Mouse (Mus musculus): Measurements from ENCODE around the gene Dnaic1. TPM values are rescaled to one million over a fixed set of nuclear protein-coding genes. Genes with fewer than 3 reads are reported as not detected.
"Not testable (repeated sequence)": the region's sequence is repeated elsewhere in the genome, so short reads cannot be mapped to it uniquely, and the experiment has no call there.

Gene Dnaic1
- polyA plus RNA-seq, 2 experiments from 2014 or later = not detected

DNA sequence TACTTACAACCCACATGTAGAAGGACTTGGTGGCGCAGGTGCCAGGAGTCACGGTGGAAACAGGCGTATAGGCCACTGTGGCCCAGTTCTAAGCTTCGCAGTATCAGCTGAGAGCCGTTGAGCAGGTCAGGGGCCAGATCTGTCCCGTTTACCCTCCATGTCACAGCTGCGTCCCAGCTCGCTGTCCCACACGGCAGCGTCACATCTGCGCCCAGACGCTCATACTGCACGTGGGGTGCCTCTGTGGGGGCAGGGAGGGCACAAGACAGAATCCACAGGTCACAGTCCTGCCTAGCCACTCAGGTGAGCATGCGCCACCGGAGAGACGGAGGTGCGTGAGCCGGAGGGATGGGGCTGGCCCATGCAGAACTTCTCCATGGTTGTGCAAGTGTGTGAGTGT is 101.3 kb downstream of the Dnaic1 start:
- ATAC-seq = no peak

DNA sequence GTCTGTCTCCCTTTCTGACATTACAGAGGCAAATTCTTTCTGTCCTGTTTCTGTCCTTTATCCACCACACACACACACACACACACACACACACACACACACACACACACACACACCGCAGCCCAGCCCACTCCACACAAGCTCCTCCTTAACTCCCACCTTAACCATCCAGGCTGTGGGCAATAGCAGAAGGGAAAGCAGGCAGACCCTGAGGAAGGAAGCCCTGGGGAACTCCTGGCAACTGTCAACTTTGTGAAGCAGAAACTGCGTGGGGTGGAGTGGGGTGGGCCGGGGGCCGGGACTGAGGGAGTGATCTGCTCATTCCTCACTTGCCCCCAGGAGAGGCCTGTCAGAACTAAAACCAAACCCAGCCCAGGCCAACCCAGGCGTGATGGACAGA is 101.9 kb downstream of the Dnaic1 start:
- no peak for ATAC-seq

DNA sequence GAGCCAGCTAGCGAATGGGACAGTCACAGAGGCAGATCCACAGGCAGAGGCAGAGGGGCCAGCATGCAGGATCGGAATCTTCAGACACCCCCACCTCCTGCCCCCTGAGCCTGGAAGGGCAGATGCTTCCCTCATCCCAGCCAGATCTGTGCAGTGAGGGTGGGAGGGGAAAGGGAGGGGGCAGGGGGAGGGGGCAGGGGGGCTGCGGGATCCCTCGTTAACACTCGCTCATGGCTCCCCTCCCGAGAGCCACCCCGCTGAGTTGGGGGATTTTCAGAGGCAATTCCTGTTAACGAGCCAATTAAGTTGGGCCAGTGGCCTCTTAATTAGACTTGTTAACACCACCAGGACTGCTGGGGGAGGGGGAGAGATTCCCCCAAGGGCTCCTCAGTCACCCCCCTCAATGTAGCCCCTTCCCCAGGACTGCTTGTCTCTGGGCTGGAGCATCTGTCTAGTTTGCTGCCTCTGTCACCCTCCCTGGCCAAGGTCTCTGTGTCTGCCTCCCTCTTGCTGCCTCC is 102.4 kb downstream of the Dnaic1 start:
- ATAC-seq = no peak

DNA sequence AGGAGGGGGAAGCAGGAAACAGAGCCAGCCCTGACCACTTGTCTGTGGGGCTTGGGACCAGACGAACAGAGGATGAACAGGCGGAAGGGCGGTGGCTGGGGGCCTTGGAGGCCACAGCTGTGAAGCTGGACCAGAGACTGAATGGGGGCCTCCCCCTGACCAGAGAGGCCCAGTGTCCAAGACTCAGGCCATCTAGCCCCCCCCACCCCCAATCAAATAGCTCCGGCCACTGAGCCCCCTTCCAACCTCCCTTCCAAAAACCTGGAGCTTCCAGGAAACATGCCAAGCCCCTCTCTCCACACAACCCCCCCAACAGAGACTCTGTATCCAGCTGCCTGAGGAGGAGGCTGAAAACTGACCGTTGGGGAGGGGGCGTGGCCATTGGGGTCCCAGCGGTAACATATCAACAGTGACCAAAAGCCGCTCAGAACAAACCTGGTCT is 103.0 kb downstream of the Dnaic1 start:
- ATAC-seq = no peak

DNA sequence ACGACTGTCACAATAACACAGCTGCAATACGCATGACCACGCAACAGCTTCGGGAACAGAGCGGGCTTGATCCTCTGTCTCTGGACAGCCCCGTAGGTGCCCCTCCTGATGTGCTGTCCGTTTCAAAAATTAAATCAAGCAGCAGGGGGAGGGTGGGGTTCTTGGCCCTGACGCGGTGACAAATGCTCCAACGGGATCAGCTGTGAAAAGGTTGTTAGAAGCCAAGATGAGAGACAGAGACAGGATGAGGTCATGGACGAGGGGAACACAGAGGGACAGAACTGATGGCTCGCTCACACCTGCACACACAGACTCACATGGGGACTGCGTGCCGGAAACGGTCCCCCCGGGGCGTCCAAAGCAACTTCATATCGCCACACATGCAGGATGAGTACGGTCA is 103.6 kb downstream of the Dnaic1 start:
- no peak for ATAC-seq

DNA sequence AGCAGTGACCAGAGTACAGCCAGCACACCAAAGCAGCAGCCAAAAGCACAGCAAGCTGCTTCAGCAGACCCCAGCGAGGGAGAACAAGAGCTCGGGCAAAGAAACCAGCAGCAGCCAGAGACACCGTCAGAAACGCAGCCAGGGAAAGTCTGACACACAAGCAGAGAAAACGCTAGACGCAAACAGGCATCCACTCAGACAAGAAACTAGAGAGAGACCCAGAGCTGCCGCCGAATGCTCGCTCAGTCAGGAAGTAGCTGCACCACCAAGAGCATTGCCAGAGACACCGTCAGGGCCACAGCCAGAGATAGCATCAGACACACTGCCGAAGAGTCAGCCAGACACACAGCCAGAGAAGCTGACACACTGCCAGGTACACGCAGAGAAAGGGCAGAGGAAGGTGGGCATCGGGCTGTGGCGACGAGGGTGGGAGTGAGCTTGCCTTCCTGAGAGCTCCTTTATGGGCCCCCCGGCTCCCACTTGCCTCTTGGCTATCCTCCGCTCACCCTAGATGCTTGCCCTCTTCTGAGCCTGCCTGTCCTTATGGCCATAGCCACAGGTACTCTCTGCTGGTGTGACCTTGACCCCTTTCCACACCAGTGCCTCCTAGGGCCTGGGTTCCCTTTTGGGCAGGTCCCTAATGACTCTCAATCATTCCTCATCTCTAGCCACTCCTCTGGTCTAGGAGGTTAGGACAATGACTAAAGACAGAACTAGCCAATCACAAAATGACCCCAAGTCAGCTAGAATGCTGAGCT is 106.9 kb downstream of the Dnaic1 start:
- no peak for ATAC-seq

DNA sequence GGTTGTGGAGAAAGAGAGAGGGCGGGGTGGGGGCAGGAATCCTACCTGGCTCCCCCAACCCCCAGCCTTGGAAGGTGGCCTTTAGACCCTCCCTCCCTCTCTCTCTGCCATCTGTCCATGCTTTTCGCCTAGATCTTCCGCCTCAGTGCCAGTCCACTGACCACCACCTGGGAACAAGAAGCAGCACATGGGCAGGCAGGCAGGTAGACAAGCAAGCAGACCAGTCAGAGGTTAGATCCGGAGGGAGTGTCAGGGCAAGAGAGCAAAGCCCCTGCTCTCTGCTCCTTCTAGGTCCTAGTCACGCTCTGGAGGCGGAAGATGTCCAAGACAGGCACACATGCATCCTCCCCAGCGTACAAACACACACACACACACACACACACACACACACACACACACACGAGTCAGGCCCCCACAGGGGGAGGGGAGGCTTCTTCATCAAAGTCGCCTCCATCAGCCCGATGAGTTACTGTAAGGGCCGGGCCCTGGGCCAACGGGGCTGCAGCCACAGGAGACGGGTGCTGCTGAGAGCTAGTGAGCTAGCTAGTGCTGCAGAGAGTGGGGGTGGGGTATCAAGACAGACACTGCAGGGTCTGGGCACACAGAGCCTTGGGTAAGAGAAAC is 107.5 kb downstream of the Dnaic1 start:
- no peak for ATAC-seq

DNA sequence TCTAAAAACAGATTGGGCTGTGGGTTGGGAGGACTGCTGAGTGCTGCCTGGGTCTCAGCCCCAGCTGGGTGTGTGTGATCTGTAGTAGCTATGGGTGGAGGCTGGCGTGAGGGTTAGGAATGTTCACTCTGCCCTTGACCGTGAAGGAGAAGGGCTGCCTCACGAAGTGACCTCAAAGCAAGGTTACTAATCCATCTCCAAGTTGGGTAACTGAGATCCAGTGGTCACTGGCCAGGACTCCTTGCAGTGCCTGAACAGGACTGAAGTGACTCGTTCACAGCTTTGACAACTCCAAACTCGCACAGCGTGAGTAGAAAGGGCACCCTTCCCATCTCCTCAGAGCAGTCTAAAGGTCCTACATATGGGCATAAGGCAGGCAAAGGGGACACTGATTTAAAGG is 109.3 kb downstream of the Dnaic1 start:
- no peak for ATAC-seq

DNA sequence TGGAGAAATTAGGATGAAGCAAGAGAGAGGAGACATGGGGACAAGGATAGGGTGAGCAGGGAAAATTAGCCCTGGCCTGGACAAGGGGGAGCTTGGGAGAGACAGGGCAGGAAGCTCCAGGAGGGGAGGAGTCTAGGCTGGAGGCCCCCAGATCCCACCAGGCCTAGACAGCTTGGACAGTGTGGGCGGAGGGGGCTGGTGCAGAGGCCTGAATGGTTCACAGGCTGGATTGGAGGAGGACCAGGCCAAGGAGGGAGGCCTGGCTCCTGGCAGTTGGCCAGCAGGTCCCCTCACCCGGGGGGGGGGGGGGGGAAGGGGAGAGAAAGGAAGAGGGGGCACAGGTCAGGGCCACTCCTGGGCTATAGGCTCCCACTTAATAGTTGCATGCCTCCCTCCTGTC is 109.7 kb downstream of the Dnaic1 start:
- ATAC-seq = no peak

DNA sequence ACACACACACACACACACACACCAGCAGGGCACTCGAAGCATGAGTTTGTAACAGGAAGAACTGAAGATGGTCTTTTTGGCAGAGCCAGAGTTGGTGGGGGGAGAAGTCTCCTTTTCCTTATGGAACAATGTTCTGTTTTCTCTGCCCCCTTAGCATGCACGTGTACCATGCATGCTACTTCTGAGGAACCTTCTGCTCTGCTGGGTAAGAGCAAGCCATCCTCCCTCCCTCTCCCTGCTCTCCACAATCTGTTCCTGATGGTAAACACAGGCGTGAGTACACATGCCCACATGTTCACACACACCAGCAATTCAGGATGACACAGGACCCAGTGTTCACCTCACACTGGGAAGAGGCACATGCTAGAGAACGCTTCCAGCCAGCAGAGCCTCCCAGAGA is 111.6 kb downstream of the Dnaic1 start:
- ATAC-seq = no peak

DNA sequence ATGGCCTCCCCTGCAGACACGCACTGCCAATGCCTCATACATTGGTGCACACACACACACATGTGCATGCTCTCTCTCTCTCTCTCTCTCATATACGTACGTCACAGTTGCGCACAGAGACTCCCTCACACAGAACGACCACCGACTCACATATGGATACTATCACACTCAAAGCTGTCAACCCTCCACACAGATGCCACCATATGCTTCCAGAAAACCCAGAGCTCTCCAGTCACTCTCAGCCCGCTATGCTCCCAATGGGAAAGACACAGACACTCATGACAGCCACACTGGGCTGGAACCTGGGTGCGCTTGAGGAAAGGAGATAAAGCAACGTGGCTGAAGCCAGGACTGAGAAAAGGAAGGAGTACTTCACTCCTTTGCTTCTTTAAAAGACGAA is 112.4 kb downstream of the Dnaic1 start:
- ATAC-seq = no peak

DNA sequence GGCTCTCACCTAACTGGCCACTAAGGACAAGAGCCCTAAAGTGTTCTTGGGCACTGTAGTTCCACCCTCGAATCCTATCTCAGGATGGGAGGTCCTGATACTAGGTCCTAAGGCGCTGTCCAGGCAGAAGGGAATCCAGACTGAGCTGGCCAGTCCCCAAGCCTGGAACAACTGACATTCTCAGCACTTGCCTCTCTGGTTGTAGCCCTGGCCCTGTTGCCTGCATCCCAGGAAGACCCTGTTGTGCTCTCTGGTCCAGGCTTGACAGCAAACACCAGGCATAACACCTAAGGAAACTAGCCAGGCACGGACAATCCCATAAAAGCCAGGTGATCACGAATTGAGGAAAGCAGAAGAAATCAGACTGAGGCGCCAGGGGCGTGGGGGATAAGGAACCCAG is 113.2 kb downstream of the Dnaic1 start:
- no peak for ATAC-seq

DNA sequence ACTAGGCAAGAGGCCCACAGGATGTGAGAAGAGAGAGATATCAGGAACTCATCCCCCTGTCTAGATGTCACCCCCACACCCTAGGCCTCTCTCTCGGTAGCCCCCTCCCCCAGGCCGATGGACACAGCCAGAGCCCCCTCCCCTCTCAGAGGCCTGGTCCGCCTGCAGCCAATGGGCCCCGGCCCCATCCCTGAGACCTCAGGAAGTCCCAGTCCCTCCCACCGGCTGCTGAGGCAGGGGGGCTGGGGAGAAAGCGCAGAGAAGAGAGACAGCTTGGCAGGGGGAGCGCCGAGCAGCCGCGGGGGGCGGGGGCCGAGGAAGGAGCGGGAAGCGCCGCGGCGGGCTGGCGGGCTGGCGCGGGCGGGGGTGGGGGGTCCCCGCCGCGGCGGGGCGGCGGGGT is 113.7 kb downstream of the Dnaic1 start:
- ATAC-seq = not testable (repeated sequence)

DNA sequence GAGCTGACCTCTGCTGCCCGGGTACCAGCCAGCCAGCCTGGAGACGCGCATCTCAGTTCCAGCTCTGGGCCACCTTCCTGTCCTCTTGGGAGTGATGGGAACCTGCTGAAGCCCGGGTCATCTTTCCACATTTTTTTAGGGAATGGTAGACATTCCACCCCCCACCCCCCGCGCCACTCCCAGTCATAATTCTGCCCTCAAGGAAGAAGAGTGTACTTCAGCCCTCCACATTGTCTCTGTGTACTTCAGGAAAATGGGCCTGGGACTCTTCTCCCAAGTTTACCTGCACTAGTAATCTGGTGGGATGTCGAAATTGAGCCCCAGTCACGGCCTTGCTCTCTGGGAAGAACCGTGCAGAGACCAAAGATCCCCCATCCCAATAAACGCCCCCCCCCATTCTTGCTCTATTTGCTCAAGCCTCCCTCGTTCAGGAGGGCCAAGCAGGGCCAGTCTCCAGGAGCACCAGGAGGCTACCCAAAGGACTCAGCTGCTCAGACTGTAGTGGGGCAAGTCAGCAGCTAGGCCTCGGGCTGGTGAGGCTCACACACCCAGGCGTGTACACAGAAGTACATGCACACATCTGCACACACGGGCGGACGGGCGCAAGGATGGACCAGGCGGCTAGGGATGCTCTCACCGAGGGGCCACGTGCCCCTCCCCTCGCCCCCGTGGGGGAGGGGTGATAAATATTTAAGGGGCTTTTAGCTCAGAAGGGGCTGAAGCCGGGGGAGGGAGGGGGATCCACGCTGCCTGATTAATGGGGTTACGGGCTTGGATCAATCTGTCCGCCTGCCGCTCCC is 114.8 kb downstream of the Dnaic1 start:
- not testable (repeated sequence) for ATAC-seq

DNA sequence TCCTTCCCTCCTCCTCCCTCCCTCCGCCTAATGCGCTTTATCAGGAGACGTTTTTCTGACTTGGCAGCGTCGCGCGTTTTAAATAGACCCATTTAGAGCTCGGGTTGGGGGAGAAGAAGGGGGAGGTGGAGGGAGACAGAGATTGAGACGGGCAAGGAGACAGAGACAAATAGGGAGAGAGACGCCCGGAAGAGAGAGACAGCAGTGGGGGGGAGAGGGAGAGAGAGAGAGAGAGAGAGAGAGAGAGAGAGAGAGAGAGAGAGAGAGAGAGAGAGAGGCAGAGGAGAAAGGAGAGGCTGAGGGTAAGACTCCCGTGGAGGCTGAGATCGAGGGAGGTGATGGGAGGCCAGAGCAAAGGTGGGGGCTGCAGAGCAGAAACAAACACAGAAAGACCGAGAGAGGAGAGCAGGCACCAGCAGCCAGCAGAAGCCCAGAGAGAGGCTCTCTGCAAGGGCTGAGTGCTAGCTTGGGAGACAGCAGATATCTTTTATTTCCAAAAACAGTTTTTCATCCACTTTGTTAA is 115.4 kb downstream of the Dnaic1 start:
- ATAC-seq = not testable (repeated sequence)

DNA sequence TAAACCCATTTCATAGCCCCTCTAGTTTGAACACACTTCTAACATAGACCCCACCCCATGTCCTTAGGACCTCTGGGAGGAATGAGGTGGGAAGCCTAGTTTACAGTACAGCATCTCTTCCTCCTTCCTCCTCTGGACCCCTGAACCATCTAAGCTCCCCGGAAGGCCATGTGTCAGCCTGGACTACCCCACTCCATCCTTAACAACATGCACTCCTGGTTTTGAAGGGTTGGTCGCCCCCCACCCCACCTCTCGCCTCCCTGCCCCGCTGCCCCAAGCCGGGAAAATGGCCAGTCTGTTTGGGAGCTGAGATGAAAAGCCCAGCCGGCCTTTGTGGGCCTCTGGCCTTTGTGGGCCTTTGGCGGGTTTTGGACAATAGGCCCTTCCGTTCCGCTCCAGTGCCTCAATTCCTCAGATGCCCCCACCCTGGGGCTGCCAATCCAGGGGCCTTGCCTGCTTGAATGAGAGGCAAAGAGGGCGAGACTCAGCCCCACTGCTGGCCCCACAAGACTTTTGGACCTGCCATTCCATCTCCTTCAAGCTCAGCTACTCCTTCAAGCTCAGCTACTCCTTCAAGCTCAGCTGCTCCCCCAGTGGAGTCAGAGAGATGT is 116.4 kb downstream of the Dnaic1 start:
- ATAC-seq = not testable (repeated sequence)

Other genes with a start within 250 kb of the Dnaic1 start
- 10 to 100 TPM; 25.5 to 36.2 TPM for gene Ubap1, start 220.8 kb upstream of the Dnaic1 start, polyA plus RNA-seq (2017; shearing (Covaris generic))
- 1 to 10 TPM; 2.2 to 2.5 TPM for gene Kif24, start 104.9 kb upstream of the Dnaic1 start, polyA plus RNA-seq (2017; shearing (Covaris generic))
- 10 to 100 TPM; 15.5 to 25.6 TPM for gene Nudt2, start 104.6 kb upstream of the Dnaic1 start, polyA plus RNA-seq (2017; shearing (Covaris generic))
- gene AI464131, start 66.7 kb upstream of the Dnaic1 start, polyA plus RNA-seq (2017; shearing (Covaris generic)) = not detected
- gene 1110017D15Rik, start 52.4 kb upstream of the Dnaic1 start, polyA plus RNA-seq (2017; shearing (Covaris generic)) = not detected
- under 1 TPM; 0.18 to 0.29 TPM for gene Fam219a, start 237 bp upstream of the Dnaic1 start, polyA plus RNA-seq (2017; shearing (Covaris generic))
- not detected for gene Enho, start 70.5 kb downstream of the Dnaic1 start, polyA plus RNA-seq (2017; shearing (Covaris generic))
- gene Cntfr, start 127.3 kb downstream of the Dnaic1 start, polyA plus RNA-seq (2017; shearing (Covaris generic)) = not detected
- 1 to 10 TPM; 4.9 to 7.2 TPM for gene Il11ra1, start 130.2 kb downstream of the Dnaic1 start, polyA plus RNA-seq (2017; shearing (Covaris generic))
- gene Rpp25l, start 143.8 kb downstream of the Dnaic1 start, polyA plus RNA-seq (2017; shearing (Covaris generic)) = 10 to 100 TPM; 51.4 to 65.6 TPM
- 100 to 1,000 TPM; 107 to 114 TPM for gene Dctn3, start 153.4 kb downstream of the Dnaic1 start, polyA plus RNA-seq (2017; shearing (Covaris generic))
- not detected for gene Arid3c, start 161.4 kb downstream of the Dnaic1 start, polyA plus RNA-seq (2017; shearing (Covaris generic))
- 10 to 100 TPM; 68.4 to 76.4 TPM for gene Galt, start 185.5 kb downstream of the Dnaic1 start, polyA plus RNA-seq (2017; shearing (Covaris generic))
- 10 to 100 TPM; 35.9 to 40.3 TPM for gene Sigmar1, start 186.4 kb downstream of the Dnaic1 start, polyA plus RNA-seq (2017; shearing (Covaris generic))
- gene Ccl27a, start 204.5 kb downstream of the Dnaic1 start, polyA plus RNA-seq (2017; shearing (Covaris generic)) = 10 to 100 TPM in 1 of 2 experiments, 1 to 10 TPM in 1; 8.6 to 10.1 TPM

Measured in activated CD4-positive, CD25-positive, alpha-beta regulatory T cell, adult 4 months (primary cell).